Mouse (Mus musculus): ENCODE data around the gene Gm10392.

Gm10392 gene

DNA sequence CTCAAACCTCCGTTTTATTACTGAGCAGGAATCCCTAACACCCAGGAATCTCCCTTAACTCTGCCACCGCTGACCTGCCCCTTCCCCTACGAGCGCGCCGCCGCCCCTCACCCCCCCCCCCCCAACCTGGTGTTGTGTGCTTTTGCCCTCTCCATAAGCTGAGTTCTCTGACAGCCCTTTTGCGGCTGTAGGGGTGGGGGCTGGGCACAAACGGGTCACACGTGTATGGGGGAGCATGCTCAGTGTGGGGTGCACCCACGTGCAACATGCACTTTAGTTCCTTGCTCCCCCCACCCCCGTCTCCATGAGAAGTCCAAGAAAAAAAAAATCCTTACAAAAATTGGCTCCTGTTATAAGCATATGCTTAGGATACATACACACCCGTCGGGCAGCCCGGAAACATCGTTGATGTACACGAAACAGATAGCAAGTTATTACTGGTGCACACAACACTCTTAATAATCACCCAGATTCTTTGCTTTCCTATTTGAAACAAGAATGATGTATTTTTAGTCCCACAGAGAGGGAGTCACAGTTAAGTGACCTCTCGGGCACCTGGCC, 26.6 kb downstream of the Gm10392 start:
- no peak for DNase-seq (ENCODE audit: inconsistent ontology term)

- DNase-seq (ENCODE audit: inconsistent ontology term) = peak; percentile 99
Measured at GRCm38 (mm10) chr11:77491502-77492291, 27.3 kb downstream of the Gm10392 start.

DNA sequence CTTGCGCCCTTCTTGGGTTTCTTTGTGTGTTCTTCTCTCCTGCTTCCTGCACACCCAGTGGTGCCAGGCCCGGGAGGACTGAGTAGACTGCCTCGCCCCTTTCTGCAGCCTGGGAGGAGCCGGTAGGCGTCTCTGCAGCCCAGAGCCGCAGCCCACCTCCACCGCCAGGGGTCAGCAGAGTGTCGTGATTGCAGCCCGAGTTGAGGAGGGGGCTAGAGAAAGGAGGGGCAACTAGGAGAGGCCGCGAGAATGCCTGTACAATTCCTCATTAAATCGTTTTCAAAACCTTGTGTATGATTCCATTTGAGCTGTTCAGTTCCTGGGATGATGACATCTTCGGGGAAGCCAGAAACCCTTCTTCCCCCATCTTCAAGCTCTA, 27.9 kb downstream of the Gm10392 start:
- DNase-seq (ENCODE audit: inconsistent ontology term) = peak; percentile 96

DNA sequence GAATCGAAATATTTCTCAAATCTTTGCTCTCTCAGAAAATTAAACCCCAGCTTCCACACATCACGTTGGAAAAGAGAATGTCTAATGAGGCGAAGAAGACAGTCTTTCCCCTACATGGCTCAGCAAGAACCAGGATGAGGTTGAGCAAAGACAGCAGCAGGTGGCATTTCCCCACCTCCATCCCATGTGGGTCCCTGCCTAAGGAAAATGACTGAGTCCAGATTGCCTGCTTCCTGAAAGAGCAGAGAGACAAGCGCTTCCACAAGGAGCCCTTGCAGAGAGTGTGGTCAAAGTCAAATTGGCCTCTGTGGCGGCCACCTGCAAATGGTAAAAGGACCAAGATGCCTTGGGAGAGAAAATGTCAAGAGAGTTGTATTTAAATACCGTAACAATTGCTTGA, 28.5 kb downstream of the Gm10392 start:
- DNase-seq (ENCODE audit: inconsistent ontology term) = no peak

DNA sequence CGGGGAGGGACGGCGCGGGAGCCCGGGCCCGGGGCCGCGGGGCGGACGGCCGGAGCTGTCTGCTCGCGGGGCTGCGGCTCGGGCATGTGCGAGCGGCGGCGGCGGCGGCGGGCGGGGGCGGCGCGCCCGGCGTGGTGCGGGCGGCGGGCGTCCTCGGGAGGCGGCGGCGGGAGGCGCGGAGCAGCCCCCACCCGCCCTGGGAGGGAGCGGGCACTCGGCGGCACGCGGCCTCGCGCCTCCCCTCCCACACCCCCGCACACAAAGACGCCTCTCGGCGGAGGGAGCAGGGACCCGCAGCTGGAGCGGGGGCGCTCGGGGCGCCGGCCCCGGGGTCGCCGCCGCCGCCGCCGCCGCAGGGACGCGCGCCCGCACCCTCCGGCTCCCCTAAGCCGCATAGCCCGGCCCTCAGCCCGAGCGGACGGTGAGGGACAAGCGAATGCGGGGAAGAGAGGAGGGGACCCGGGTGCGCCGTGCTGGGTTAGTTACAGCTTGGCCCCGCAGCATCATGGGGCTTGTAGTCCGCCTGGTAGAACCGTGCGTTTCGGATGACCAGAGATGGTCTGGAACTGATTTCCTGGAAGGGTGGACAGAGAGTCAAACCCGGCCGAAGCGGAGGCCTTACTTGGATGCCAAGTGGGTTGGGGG, 29.3 kb downstream of the Gm10392 start, which contains the start of gene Ankrd13b:
TSS of gene Ankrd13b (minus strand) at position 88 of the 645 bp plus-strand sequence.
- DNase-seq (ENCODE audit: inconsistent ontology term) = peak; percentile 74

DNA sequence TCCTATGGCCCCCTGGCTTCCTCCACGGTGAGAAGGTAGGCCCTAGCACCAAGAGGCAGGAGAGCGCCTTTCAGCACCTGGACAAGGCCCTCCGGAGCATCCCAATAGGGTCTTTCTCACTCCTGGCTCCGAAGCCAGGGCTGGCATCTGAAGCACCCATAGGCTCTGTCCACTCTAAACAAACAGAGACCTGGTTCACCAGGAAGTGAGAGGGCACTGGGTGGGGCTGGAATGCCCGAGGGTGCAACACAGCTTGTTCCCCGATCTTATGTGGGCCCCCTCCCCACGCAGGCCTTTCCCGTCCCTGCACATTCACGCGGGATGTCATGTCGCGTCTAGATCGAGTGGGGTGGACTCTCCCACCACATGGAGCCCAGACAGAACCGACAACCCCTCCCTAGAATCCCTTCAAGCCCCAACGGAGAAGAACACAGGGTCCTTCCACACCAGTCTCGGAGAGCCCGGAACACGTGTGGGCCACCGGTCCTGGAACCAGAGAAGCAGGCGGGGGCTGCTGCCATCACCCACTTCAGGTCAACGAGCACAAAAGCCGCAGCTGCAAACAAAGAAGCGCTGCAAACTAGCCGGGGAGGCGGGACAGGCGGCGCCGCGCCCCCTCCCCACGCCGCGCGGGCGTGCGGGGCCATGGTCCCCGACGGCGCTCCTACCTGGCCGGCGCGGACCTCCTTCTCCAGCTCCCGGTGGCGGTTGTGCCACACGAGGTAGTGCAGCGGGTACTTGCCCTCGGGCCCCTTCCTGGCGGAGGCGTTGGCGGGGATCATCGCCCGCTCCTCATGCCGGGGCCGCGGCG, 30.0 kb downstream of the Gm10392 start:
- DNase-seq (ENCODE audit: inconsistent ontology term) = peak; percentile 29

DNA sequence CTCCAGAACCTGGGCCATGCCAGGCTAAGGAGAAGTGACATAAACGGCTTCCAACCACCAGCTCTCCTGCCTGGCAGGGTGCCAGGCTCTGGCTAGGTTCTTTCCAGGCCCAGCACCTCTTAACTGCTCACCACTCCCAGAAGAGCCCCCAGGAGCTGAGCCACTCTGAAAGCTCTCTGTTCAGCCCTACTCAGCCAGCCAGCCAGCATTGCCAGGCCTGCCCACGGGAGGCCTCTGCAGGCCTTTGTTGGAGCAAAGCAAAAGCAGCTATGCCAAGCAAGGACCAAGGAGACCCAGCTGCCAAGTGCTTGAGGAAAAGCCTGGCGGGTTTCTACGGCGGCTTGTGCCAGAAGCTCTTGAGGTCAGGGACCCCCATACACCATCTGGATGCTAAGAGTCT, 32.2 kb downstream of the Gm10392 start:
- DNase-seq (ENCODE audit: inconsistent ontology term) = peak; percentile 52

- no peak for DNase-seq (ENCODE audit: inconsistent ontology term)
Measured at GRCm38 (mm10) chr11:77485229-77485628, 33.8 kb downstream of the Gm10392 start.

DNA sequence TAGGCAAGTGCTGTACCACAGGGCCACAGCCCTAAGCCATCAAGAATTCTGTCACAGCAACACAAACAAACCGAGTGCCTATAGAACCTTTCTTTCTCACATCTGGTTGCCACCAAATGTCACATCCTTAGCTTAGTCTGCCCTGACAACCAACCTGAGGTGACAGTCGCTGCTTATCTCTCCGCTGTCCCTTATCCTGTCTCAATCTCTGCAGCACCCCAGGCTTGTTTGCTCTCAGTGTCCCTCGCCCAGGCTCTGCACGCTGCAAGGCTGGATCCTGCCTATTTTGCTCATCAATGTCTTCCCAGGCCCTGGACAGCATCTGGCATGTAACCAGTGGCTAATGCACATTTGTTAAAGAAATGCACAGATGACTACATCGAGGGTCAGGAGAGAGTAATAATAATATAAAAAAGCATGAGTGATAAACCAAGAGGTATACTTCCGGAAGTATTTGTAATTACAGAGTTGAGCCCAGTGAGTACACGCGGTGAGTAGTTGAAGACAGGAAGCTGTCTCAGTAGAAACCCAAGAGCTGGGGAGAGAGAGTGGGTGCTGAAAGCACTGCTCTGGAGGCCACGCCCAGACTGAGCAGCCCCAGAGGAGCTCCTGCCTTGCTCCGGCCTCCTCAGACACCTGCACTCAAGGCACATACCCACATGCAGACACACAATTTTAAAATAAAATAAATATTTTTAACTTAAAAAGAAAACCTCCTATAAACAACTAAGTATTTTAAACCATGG, 35.3 kb downstream of the Gm10392 start:
- DNase-seq (ENCODE audit: inconsistent ontology term) = no peak

DNA sequence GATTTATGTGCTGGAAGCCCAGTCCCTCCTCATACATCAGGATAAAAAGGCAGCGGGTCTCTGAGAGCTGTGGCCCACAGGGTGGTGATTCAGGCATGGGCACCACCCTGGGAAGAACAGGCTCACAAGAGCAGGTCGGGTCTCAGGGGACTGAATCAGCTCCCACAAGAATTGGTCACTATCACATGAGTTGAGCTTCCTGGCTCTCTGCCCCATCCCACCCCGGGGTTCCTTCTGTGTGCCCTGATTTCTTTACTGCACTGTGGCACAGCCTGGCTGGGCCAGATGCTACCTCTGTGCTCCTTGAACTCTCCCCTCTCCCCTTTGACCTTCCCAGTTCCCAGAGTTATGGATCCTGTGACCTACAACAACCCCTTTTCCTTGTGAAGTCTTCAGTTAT, 36.0 kb downstream of the Gm10392 start:
- DNase-seq (ENCODE audit: inconsistent ontology term) = peak; percentile 64

DNA sequence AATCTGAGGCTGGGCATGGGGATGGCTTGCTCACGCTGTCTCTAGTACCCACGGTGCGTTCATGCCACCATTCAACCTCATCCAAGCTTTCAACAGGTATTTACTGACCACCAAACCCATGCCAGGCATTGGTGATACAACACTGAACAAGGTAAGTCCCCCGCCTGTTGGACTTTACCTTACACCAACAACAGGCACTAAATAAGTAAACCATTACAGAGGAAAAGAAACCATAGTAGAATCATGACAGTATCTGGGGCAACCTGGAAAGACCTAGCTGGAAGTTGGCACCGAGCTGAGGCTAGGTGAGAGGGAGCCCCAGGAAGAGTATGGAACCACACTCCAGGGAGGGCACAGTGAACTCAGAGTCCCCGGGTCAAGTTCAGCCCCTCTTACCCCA, 42.1 kb downstream of the Gm10392 start:
- DNase-seq (ENCODE audit: inconsistent ontology term) = no peak

DNA sequence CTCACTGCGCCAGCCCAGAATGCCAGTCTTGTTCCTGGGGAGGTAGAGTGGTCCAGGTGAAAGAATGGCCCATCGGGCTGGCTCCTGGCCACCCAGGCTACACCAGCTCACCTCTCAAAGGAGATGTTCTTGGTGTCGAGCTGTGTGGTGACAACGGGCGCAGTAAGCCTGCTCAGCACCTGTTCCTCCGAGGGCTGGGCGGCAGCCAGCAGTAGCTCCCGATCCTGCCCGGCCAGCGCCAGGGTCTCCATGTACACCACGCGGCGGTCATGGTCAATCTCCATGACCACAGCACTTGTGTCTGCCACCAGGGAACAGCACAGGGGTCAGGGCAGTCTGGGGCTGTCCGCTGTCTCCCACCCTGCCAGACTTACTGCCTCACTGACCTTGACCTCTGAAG, 42.8 kb downstream of the Gm10392 start:
- DNase-seq (ENCODE audit: inconsistent ontology term) = no peak

DNA sequence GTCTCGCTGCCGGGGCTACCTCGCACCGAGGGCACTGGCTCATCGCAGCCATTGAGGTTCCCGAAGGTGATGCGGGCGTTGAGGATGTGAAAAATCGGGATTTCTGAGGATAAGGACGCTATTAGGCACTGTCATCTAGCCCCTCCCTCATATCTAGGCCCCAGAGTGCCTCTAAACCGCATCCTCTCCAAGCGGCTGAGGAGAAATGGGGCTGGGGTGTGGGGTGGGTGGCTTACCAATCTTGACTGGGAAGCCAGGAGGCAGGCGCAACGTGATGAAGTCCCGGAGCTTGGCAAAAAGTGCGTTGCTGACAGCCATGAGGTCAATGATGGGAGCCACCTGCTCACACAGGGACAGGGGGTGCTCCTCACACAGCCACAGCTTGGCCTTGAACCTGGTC, 46.2 kb downstream of the Gm10392 start:
- DNase-seq (ENCODE audit: inconsistent ontology term) = no peak

- DNase-seq (ENCODE audit: inconsistent ontology term) = no peak
Measured at GRCm38 (mm10) chr11:77471407-77471806, 47.6 kb downstream of the Gm10392 start.

GRCm38 (mm10) chr11:77468397-77468796, 50.6 kb downstream of the Gm10392 start:
- DNase-seq (ENCODE audit: inconsistent ontology term) = no peak

DNA sequence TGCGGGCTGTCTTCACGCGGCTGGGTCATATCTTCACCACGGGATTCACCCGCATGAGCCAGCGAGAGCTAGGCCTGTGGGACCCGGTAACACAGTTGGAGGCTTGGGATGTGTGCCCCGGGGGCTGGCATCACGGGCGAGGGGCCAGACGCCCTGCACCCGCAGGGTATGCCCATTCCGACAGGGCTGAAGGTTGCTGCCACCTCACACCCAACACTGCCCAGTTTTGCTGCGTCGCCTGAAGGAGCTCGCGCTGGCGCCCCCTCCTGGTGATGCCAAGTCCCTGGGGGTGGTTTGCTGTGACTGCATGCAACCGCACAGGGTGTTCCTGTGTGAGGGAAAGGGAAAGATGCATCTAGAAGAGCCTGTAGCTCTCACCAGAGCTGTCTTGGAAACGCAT, 51.2 kb downstream of the Gm10392 start:
- peak; percentile 67 for DNase-seq (ENCODE audit: inconsistent ontology term)

DNA sequence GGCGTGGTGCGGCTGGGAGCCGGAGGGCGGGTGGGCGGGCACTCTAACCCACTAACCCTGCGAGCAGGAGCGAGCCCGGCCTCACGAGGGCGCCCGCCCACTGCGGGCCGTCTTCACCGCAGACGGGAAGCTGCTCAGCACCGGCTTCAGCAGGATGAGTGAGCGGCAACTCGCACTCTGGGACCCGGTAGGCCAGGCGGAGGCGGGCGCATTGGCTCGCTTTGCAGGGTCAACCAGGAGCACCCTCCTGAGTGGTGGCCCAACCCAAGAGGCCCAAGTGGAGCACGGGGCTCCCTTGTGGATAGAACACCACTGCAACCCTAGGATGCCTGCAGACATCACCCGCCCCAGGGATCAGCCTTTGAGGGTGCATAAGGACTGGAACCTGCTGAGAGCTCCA, 51.8 kb downstream of the Gm10392 start:
- DNase-seq (ENCODE audit: inconsistent ontology term) = peak; percentile 75
